Mouse (Mus musculus) megakaryocyte, embryonic 14.5 days (primary cell): ENCODE measurements around the gene Adamts7.

Experiments
- FLI1 ChIP-seq: IDR thresholded peaks from 2 replicates; pipeline ENCODE4 v1.6.1; 2012; ENCODE audit warnings: low read length, inconsistent platforms, mixed read lengths
- GATA1 ChIP-seq: IDR thresholded peaks from 3 replicates; pipeline ENCODE4 v1.6.1; 2012; ENCODE audit warnings: mixed read lengths, low read length, inconsistent platforms, borderline replicate concordance

- TF ChIP-seq GATA1 (no peak), FLI1 (no peak)
Observed at GRCm38 (mm10) chr9:90145788-90146187, 17.1 kb upstream of the Adamts7 start.
